7 mouse cellular contexts compared by ENCODE assay signal in genomic region chr11:115626824-115627616, GRCm38 (mm10). TPM values are rescaled to one million over a fixed set of nuclear protein-coding genes. Genes with fewer than 3 reads are reported as not detected.
DNase-seq lines count a peak whose midpoint lies in the region; ATAC-seq and TF ChIP-seq lines count a peak whose summit lies in the region.

No protein-coding gene starts in this region.

- H3K27me3 ChIP-seq in lung, embryonic 16.5 days (ENCODE audit: control insufficient read depth, insufficient read depth, low read depth, low read length) = no peaks in the 10 kb centered on the region
- H3K27me3 ChIP-seq in forebrain, embryonic 11.5 days (ENCODE audit: control insufficient read depth, insufficient read depth, low read length) = no peaks in the 10 kb centered on the region
- H3K27me3 ChIP-seq in limb, embryonic 10.5 days (ENCODE audit: low read depth, poor library complexity, severe bottlenecking) = no peaks in the 10 kb centered on the region

- WGBS in lung, embryonic 16.5 days = 41% methylated on average over 11 of the region's 11 CpGs
- 57% methylated on average over 11 of the region's 11 CpGs for WGBS in forebrain, embryonic 11.5 days
- 55% methylated on average over 11 of the region's 11 CpGs for WGBS in limb, embryonic 10.5 days
- WGBS in olfactory bulb, adult 2 months = 41% methylated on average over 11 of the region's 11 CpGs

- TF ChIP-seq CTCF in olfactory bulb, adult 2 months (IDR thresholded peaks at IDR 0.05; ENCODE audit: insufficient read depth, low read depth, low read length) = no peak

- peak overlapping the region; percentile 79 for H3K4me2 ChIP-seq in lung, embryonic 16.5 days (ENCODE audit: low read depth, low read length)
- peak overlapping the region; percentile 57 for H3K4me2 ChIP-seq in forebrain, embryonic 11.5 days (ENCODE audit: low read depth, low read length, severe bottlenecking)

- no peak for ATAC-seq in lung, embryonic 16.5 days (ENCODE audit: low read depth)
- ATAC-seq in forebrain, embryonic 11.5 days (replicated peaks; ENCODE audit: low FRiP score) = no peak

- no peak overlapping the region for H3K27ac ChIP-seq in lung, embryonic 16.5 days (ENCODE audit: low read length)
- H3K27ac ChIP-seq in forebrain, embryonic 11.5 days (ENCODE audit: low read depth, low read length) = no peak overlapping the region
- H3K27ac ChIP-seq in limb, embryonic 10.5 days = no peak overlapping the region
- no peak overlapping the region for H3K27ac ChIP-seq in olfactory bulb, adult 2 months (ENCODE audit: insufficient read depth, low read depth, low read length)

- peak overlapping the region; percentile 82 for H3K4me3 ChIP-seq in lung, embryonic 16.5 days (ENCODE audit: low read length)
- peak overlapping the region; percentile 53 for H3K4me3 ChIP-seq in forebrain, embryonic 11.5 days (ENCODE audit: low read depth, low read length)
- peak overlapping the region; percentile 71 for H3K4me3 ChIP-seq in limb, embryonic 10.5 days
- peak overlapping the region; percentile 76 for H3K4me3 ChIP-seq in olfactory bulb, adult 2 months (ENCODE audit: insufficient read depth, low read depth, low read length)

- DNase-seq in lung, postnatal 4 days = no peak
- DNase-seq in forebrain, embryonic 11.5 days (ENCODE audit: low spot score) = no peak
- DNase-seq in limb, embryonic 10.5 days (ENCODE audit: low spot score) = no peak
- DNase-seq in frontal cortex, postnatal 10 days (ENCODE audit: low spot score in 2 of 2) = no peak
- DNase-seq in T-cell, adult 2 months (ENCODE audit: low spot score) = no peak

- peak overlapping the region; percentile 77 for H3K9ac ChIP-seq in lung, embryonic 16.5 days (ENCODE audit: low read length)
- H3K9ac ChIP-seq in forebrain, embryonic 11.5 days (ENCODE audit: low read length) = peak overlapping the region; percentile 67

- no peaks in the 10 kb centered on the region for H3K9me3 ChIP-seq in lung, embryonic 16.5 days (ENCODE audit: control insufficient read depth, low read length)
- no peaks in the 10 kb centered on the region for H3K9me3 ChIP-seq in forebrain, embryonic 11.5 days (ENCODE audit: control insufficient read depth, low read length)
- H3K9me3 ChIP-seq in limb, embryonic 10.5 days (replicated peaks) = no peaks in the 10 kb centered on the region

- H3K4me1 ChIP-seq in lung, embryonic 16.5 days (replicated peaks; ENCODE audit: control insufficient read depth, insufficient read depth, low read length) = peaks cover 2% of the 10 kb centered on the region; the same call in 1 of the 2 replicates
- H3K4me1 ChIP-seq in forebrain, embryonic 11.5 days (replicated peaks; ENCODE audit: control insufficient read depth, insufficient read depth, low read length) = no peaks in the 10 kb centered on the region
- H3K4me1 ChIP-seq in limb, embryonic 10.5 days = peaks cover 19% of the 10 kb centered on the region
- H3K4me1 ChIP-seq in olfactory bulb, adult 2 months (ENCODE audit: control insufficient read depth, insufficient read depth, low read length) = peaks cover 7% of the 10 kb centered on the region

- no peak for TF ChIP-seq POLR2A in olfactory bulb, adult 2 months (IDR thresholded peaks at IDR 0.05; ENCODE audit: insufficient read depth, low read depth, low read length)

- H3K36me3 ChIP-seq in lung, embryonic 16.5 days (ENCODE audit: control insufficient read depth, insufficient read depth, low read length) = 0 out of 2 replicates have a peak, but pooled peaks cover 2% of the 10 kb centered on the region
- H3K36me3 ChIP-seq in forebrain, embryonic 11.5 days (ENCODE audit: control insufficient read depth, insufficient read depth, low read length) = 0 out of 2 replicates have a peak, but pooled peaks cover 2% of the 10 kb centered on the region
- H3K36me3 ChIP-seq in limb, embryonic 10.5 days = peaks cover 25% of the 10 kb centered on the region

RNA-seq across cellular contexts. Expression of gene Slc25a19, which starts 1.1 kb away (rescaled TPM):
- polyA plus RNA-seq in lung, embryonic 16.5 days (2015; fragmentation: Nextera tagmentation; extraction: Ambion mirVana) = 25.0 and 25.4 TPM in 2 replicates
- polyA plus RNA-seq in forebrain, embryonic 11.5 days (2014; fragmentation: Nextera tagmentation; extraction: Ambion mirVana) = 26.4 and 27.7 TPM in 2 replicates
- 27.2 and 27.8 TPM in 2 replicates for polyA plus RNA-seq in limb, embryonic 10.5 days (2016; fragmentation: Nextera tagmentation; extraction: Ambion mirVana)
- polyA plus RNA-seq in olfactory bulb, adult 2 months (2012; ENCODE audit: insufficient read depth, insufficient read length, low replicate concordance, missing spikeins) = not detected in 2 replicates

RNA-seq across cellular contexts. Expression of gene Mif4gd, which starts 14.3 kb away (rescaled TPM):
- 36.8 and 40.6 TPM in 2 replicates for polyA plus RNA-seq in lung, embryonic 16.5 days (2015; fragmentation: Nextera tagmentation; extraction: Ambion mirVana)
- 19.2 and 22.6 TPM in 2 replicates for polyA plus RNA-seq in forebrain, embryonic 11.5 days (2014; fragmentation: Nextera tagmentation; extraction: Ambion mirVana)
- polyA plus RNA-seq in limb, embryonic 10.5 days (2016; fragmentation: Nextera tagmentation; extraction: Ambion mirVana) = 16.2 and 18.2 TPM in 2 replicates
- polyA plus RNA-seq in olfactory bulb, adult 2 months (2012; ENCODE audit: insufficient read depth, insufficient read length, low replicate concordance, missing spikeins) = not detected in 2 replicates

RNA-seq across cellular contexts. Expression of gene Gga3, which starts 23.2 kb away (rescaled TPM):
- polyA plus RNA-seq in lung, embryonic 16.5 days (2015; fragmentation: Nextera tagmentation; extraction: Ambion mirVana) = 21.1 and 25.4 TPM in 2 replicates
- polyA plus RNA-seq in forebrain, embryonic 11.5 days (2014; fragmentation: Nextera tagmentation; extraction: Ambion mirVana) = 36.5 and 37.1 TPM in 2 replicates
- polyA plus RNA-seq in limb, embryonic 10.5 days (2016; fragmentation: Nextera tagmentation; extraction: Ambion mirVana) = 30.8 and 34.9 TPM in 2 replicates
- polyA plus RNA-seq in olfactory bulb, adult 2 months (2012; ENCODE audit: insufficient read depth, insufficient read length, low replicate concordance, missing spikeins) = 79.7 TPM in 1 of 2 replicates, not detected in the other

RNA-seq across cellular contexts. Expression of gene Mrps7, which starts 23.3 kb away (rescaled TPM):
- 79.3 and 87.6 TPM in 2 replicates for polyA plus RNA-seq in lung, embryonic 16.5 days (2015; fragmentation: Nextera tagmentation; extraction: Ambion mirVana)
- 93.9 and 95.3 TPM in 2 replicates for polyA plus RNA-seq in forebrain, embryonic 11.5 days (2014; fragmentation: Nextera tagmentation; extraction: Ambion mirVana)
- polyA plus RNA-seq in limb, embryonic 10.5 days (2016; fragmentation: Nextera tagmentation; extraction: Ambion mirVana) = 108 and 120 TPM in 2 replicates
- not detected in 2 replicates for polyA plus RNA-seq in olfactory bulb, adult 2 months (2012; ENCODE audit: insufficient read depth, insufficient read length, low replicate concordance, missing spikeins)
